20 mouse cellular contexts compared by ENCODE assay signal in the genomic region with DNA sequence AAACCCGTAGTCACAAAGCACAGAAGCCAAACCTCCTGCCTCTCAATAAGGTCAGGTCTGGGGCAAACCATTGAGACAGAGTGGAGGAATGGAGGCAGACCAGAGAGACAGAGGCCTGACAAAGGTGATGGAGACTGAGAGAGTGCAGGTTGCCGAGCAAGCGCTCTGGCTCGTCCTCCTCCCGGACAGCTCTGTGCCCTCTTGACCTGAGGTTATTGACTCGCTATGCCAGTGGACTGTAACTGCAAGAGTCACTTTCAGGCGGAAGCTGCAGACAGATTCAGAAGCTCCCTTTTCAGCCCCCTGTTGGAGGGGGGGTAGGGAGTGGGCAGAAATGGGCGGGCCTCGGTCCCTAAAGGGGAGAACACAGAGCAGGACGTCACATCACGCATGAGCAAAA. TPM values are rescaled to one million over a fixed set of nuclear protein-coding genes. Genes with fewer than 3 reads are reported as not detected.
A peak's percentile ranks its signal among the peaks of the same experiment; 100 is the strongest.
DNase-seq lines count a peak whose midpoint lies in the region; ATAC-seq and TF ChIP-seq lines count a peak whose summit lies in the region.
"Had no signal": no experiment of that assay in that cellular context is flagged by ENCODE, and none has a peak within 500 bp of the region (broad histone marks: within the 10 kb centered on the region; RNA-seq: fewer than 3 reads in every experiment).

No protein-coding gene starts in this region.

- H3K4me2 ChIP-seq in kidney, embryonic 14.5 days (replicated peaks; ENCODE audit: low read depth, low read length): no peak overlapping the region
- no peak overlapping the region for H3K4me2 ChIP-seq in kidney, embryonic 16.5 days (replicated peaks; ENCODE audit: low read depth, low read length)
- no peak overlapping the region for H3K4me2 ChIP-seq in liver, embryonic 13.5 days
- no peak overlapping the region for H3K4me2 ChIP-seq in liver, postnatal 0 days (ENCODE audit: low read depth, low read length)
- H3K4me2 ChIP-seq in forebrain, embryonic 11.5 days (ENCODE audit: low read depth, low read length, severe bottlenecking): no peak overlapping the region
- H3K4me2 ChIP-seq: heart, embryonic 13.5 days; hindbrain, embryonic 12.5 days had no signal

- peaks cover 15% of the 10 kb centered on the region for H3K79me2 ChIP-seq in liver, adult 2 months (ENCODE audit: control insufficient read depth, insufficient read depth, low read length)

- no peak for TF ChIP-seq CTCF in liver, adult 2 months (IDR thresholded peaks at IDR 0.05; ENCODE audit: low read depth, low read length)
- no peak for TF ChIP-seq CTCF in liver, postnatal 0 days (IDR thresholded peaks at IDR 0.05; ENCODE audit: low read depth)

- H3K9me3 ChIP-seq in kidney, embryonic 14.5 days (ENCODE audit: control insufficient read depth, low read length): no peaks in the 10 kb centered on the region
- no peaks in the 10 kb centered on the region for H3K9me3 ChIP-seq in kidney, embryonic 16.5 days (ENCODE audit: low read length)
- H3K9me3 ChIP-seq in liver, embryonic 13.5 days (replicated peaks): no peaks in the 10 kb centered on the region
- no peaks in the 10 kb centered on the region for H3K9me3 ChIP-seq in liver, postnatal 0 days (ENCODE audit: low read length)
- no peaks in the 10 kb centered on the region for H3K9me3 ChIP-seq in forebrain, embryonic 11.5 days (ENCODE audit: control insufficient read depth, low read length)
- no peaks in the 10 kb centered on the region for H3K9me3 ChIP-seq in midbrain, embryonic 10.5 days (replicated peaks)
- H3K9me3 ChIP-seq: embryonic facial prominence, embryonic 10.5 days; heart, embryonic 13.5 days; hindbrain, embryonic 12.5 days had no signal

- H3K27me3 ChIP-seq in kidney, embryonic 14.5 days (ENCODE audit: control insufficient read depth, insufficient read depth, low read length): no peaks in the 10 kb centered on the region
- H3K27me3 ChIP-seq in kidney, embryonic 16.5 days (ENCODE audit: insufficient read depth, low read length): no peaks in the 10 kb centered on the region
- H3K27me3 ChIP-seq in liver, adult 2 months (ENCODE audit: control insufficient read depth, insufficient read depth, low read length): no peaks in the 10 kb centered on the region
- H3K27me3 ChIP-seq in liver, embryonic 13.5 days: no peaks in the 10 kb centered on the region
- no peaks in the 10 kb centered on the region for H3K27me3 ChIP-seq in liver, postnatal 0 days (ENCODE audit: insufficient read depth, low read length)
- no peaks in the 10 kb centered on the region for H3K27me3 ChIP-seq in forebrain, embryonic 11.5 days (ENCODE audit: control insufficient read depth, insufficient read depth, low read length)
- no peaks in the 10 kb centered on the region for H3K27me3 ChIP-seq in midbrain, embryonic 10.5 days (ENCODE audit: low read depth, poor library complexity, severe bottlenecking)
- H3K27me3 ChIP-seq: CH12.LX; heart, embryonic 13.5 days; hindbrain, embryonic 12.5 days; Patski had no signal

- H3K9ac ChIP-seq in kidney, embryonic 14.5 days (ENCODE audit: low read depth, low read length): no peak overlapping the region
- H3K9ac ChIP-seq in kidney, embryonic 16.5 days (replicated peaks; ENCODE audit: low read length): no peak overlapping the region
- H3K9ac ChIP-seq in liver, adult 2 months (ENCODE audit: low read depth, low read length): no peak overlapping the region
- no peak overlapping the region for H3K9ac ChIP-seq in liver, embryonic 13.5 days
- no peak overlapping the region for H3K9ac ChIP-seq in liver, postnatal 0 days (replicated peaks)
- no peak overlapping the region for H3K9ac ChIP-seq in forebrain, embryonic 11.5 days (ENCODE audit: low read length)
- H3K9ac ChIP-seq: heart, embryonic 13.5 days; hindbrain, embryonic 12.5 days had no signal

- no peak overlapping the region for H3K4me3 ChIP-seq in kidney, embryonic 14.5 days (ENCODE audit: low read length)
- no peak overlapping the region for H3K4me3 ChIP-seq in kidney, embryonic 16.5 days (ENCODE audit: low read length)
- H3K4me3 ChIP-seq in liver, adult 2 months (ENCODE audit: insufficient read depth, low read depth, low read length): no peak overlapping the region
- H3K4me3 ChIP-seq in liver, embryonic 13.5 days (replicated peaks): no peak overlapping the region
- no peak overlapping the region for H3K4me3 ChIP-seq in liver, postnatal 0 days (ENCODE audit: low read depth, low read length)
- no peak overlapping the region for H3K4me3 ChIP-seq in forebrain, embryonic 11.5 days (ENCODE audit: low read depth, low read length)
- no peak overlapping the region for H3K4me3 ChIP-seq in midbrain, embryonic 10.5 days
- H3K4me3 ChIP-seq: embryonic facial prominence, embryonic 10.5 days; heart, embryonic 13.5 days; hindbrain, embryonic 12.5 days had no signal

- ATAC-seq in kidney, embryonic 14.5 days (ENCODE audit: low FRiP score, low TSS enrichment): 0 out of 2 replicates have a peak, but pooled peaks have one; percentile 15
- ATAC-seq in kidney, embryonic 16.5 days (ENCODE audit: low FRiP score, low TSS enrichment): no peak
- ATAC-seq in liver, embryonic 13.5 days (ENCODE audit: low read depth): peak; percentile 56
- peak; percentile 69 for ATAC-seq in liver, postnatal 0 days
- ATAC-seq in forebrain, embryonic 11.5 days (replicated peaks; ENCODE audit: low FRiP score): no peak
- ATAC-seq: activated CD4-positive, CD25-positive, alpha-beta regulatory T cell, adult 4 months; forebrain, embryonic 14.5 days; Patski had no signal

- peak; percentile 68 for DNase-seq in liver, adult 2 months (ENCODE audit: extremely low read depth, low read depth, low spot score)
- no peak for DNase-seq in liver, embryonic 13.5 days
- DNase-seq in liver, postnatal 0 days: peak; percentile 42
- DNase-seq in forebrain, embryonic 11.5 days (ENCODE audit: low spot score): no peak
- DNase-seq in midbrain, embryonic 10.5 days (ENCODE audit: low spot score): no peak
- DNase-seq: adrenal gland, postnatal 14 days; cerebellum, adult 18-20 months; cerebellum, postnatal 10 days; gastrocnemius, postnatal 36 days; heart, adult 11 months; heart, postnatal 4 days had no signal

- H3K4me1 ChIP-seq in kidney, embryonic 14.5 days (ENCODE audit: control insufficient read depth, insufficient read depth, low read length): peaks cover 10% of the 10 kb centered on the region; the same call in 1 of the 2 replicates
- H3K4me1 ChIP-seq in kidney, embryonic 16.5 days (ENCODE audit: insufficient read depth, low read length): peaks cover 15% of the 10 kb centered on the region
- peaks cover 9% of the 10 kb centered on the region; the same call in 1 of the 2 replicates for H3K4me1 ChIP-seq in liver, adult 2 months (ENCODE audit: control insufficient read depth, insufficient read depth, low read length)
- peaks cover 46% of the 10 kb centered on the region for H3K4me1 ChIP-seq in liver, embryonic 13.5 days (replicated peaks)
- peaks cover 14% of the 10 kb centered on the region for H3K4me1 ChIP-seq in liver, postnatal 0 days (ENCODE audit: insufficient read depth)
- H3K4me1 ChIP-seq in forebrain, embryonic 11.5 days (replicated peaks; ENCODE audit: control insufficient read depth, insufficient read depth, low read length): no peaks in the 10 kb centered on the region; the same call in 1 of the 2 replicates
- peaks cover 17% of the 10 kb centered on the region for H3K4me1 ChIP-seq in midbrain, embryonic 10.5 days

- no peak overlapping the region for H3K27ac ChIP-seq in kidney, embryonic 14.5 days (ENCODE audit: low read depth, low read length)
- no peak overlapping the region for H3K27ac ChIP-seq in kidney, embryonic 16.5 days (ENCODE audit: low read length)
- H3K27ac ChIP-seq in liver, adult 2 months (replicated peaks; ENCODE audit: insufficient read depth, low read depth, low read length): no peak overlapping the region
- no peak overlapping the region for H3K27ac ChIP-seq in liver, embryonic 13.5 days
- no peak overlapping the region for H3K27ac ChIP-seq in liver, postnatal 0 days (ENCODE audit: low read depth)
- H3K27ac ChIP-seq in forebrain, embryonic 11.5 days (ENCODE audit: low read depth, low read length): no peak overlapping the region
- H3K27ac ChIP-seq in midbrain, embryonic 10.5 days (replicated peaks): no peak overlapping the region
- H3K27ac ChIP-seq: embryonic facial prominence, embryonic 10.5 days; heart, embryonic 13.5 days; hindbrain, embryonic 12.5 days had no signal

- WGBS in kidney, embryonic 14.5 days: 61% methylated on average over 11 of the region's 11 CpGs
- 58% methylated on average over 11 of the region's 11 CpGs for WGBS in kidney, embryonic 16.5 days
- WGBS in liver, adult 2 months: 28% methylated on average over 11 of the region's 11 CpGs
- 77% methylated on average over 11 of the region's 11 CpGs for WGBS in liver, embryonic 13.5 days (ENCODE audit: insufficient replicate concordance)
- WGBS in liver, postnatal 0 days (ENCODE audit: insufficient replicate concordance): 57% methylated on average over 11 of the region's 11 CpGs
- WGBS in forebrain, embryonic 11.5 days: 86% methylated on average over 11 of the region's 11 CpGs
- WGBS in midbrain, embryonic 10.5 days: 76% methylated on average over 11 of the region's 11 CpGs

- H3K36me3 ChIP-seq in kidney, embryonic 14.5 days (ENCODE audit: control insufficient read depth, insufficient read depth, low read length): peaks cover 13% of the 10 kb centered on the region; the same call in 1 of the 2 replicates
- peaks cover 24% of the 10 kb centered on the region for H3K36me3 ChIP-seq in kidney, embryonic 16.5 days (ENCODE audit: insufficient read depth, low read length)
- H3K36me3 ChIP-seq in liver, adult 2 months (ENCODE audit: control insufficient read depth, insufficient read depth, low read length): peaks cover 13% of the 10 kb centered on the region
- H3K36me3 ChIP-seq in liver, embryonic 13.5 days: peaks cover 26% of the 10 kb centered on the region
- H3K36me3 ChIP-seq in liver, postnatal 0 days (replicated peaks; ENCODE audit: insufficient read depth, low read length): peaks cover 15% of the 10 kb centered on the region
- H3K36me3 ChIP-seq in forebrain, embryonic 11.5 days (ENCODE audit: control insufficient read depth, insufficient read depth, low read length): no peaks in the 10 kb centered on the region; the same call in 1 of the 2 replicates
- peaks cover 58% of the 10 kb centered on the region for H3K36me3 ChIP-seq in midbrain, embryonic 10.5 days

- no peak for TF ChIP-seq POLR2A in liver, adult 2 months (IDR thresholded peaks at IDR 0.05; ENCODE audit: extremely low read depth, insufficient read depth, low read length)

- no peak for TF ChIP-seq EP300 in liver, postnatal 0 days (IDR thresholded peaks at IDR 0.05; ENCODE audit: low read depth)

RNA-seq across cellular contexts. Expression of gene Itpkc, which starts 8.5 kb away (rescaled TPM):
- polyA plus RNA-seq in kidney, embryonic 14.5 days (2014; fragmentation: Nextera tagmentation; extraction: Ambion mirVana): 4.2 and 5.2 TPM in 2 replicates
- 5.5 and 6.4 TPM in 2 replicates for polyA plus RNA-seq in kidney, embryonic 16.5 days (2015; fragmentation: Nextera tagmentation; extraction: Ambion mirVana)
- total RNA-seq in liver, adult 2 months (2014; rRNA removed): 3.5 and 6.0 TPM in 2 replicates
- 4.0 and 5.8 TPM in 2 replicates for polyA plus RNA-seq in liver, adult 2 months (2012; rRNA removed)
- 1.4 and 1.9 TPM in 2 replicates for polyA plus RNA-seq in liver, embryonic 13.5 days (2015; fragmentation: Nextera tagmentation; extraction: Ambion mirVana)
- polyA plus RNA-seq in liver, postnatal 0 days (2015; fragmentation: Nextera tagmentation; extraction: Ambion mirVana): 1.2 and 1.5 TPM in 2 replicates
- 6.6 and 8.1 TPM in 2 replicates for polyA plus RNA-seq in forebrain, embryonic 11.5 days (2014; fragmentation: Nextera tagmentation; extraction: Ambion mirVana)
- polyA plus RNA-seq in midbrain, embryonic 10.5 days (2016; fragmentation: Nextera tagmentation; extraction: Ambion mirVana): 5.3 and 5.9 TPM in 2 replicates

RNA-seq across cellular contexts. Expression of gene Coq8b, which starts 12.9 kb away (rescaled TPM):
- polyA plus RNA-seq in kidney, embryonic 14.5 days (2014; fragmentation: Nextera tagmentation; extraction: Ambion mirVana): 15.9 and 17.1 TPM in 2 replicates
- polyA plus RNA-seq in kidney, embryonic 16.5 days (2015; fragmentation: Nextera tagmentation; extraction: Ambion mirVana): 26.4 and 28.6 TPM in 2 replicates
- total RNA-seq in liver, adult 2 months (2014; rRNA removed): 11.9 and 16.6 TPM in 2 replicates
- polyA plus RNA-seq in liver, adult 2 months (2012; rRNA removed): 35.2 and 36.2 TPM in 2 replicates
- polyA plus RNA-seq in liver, embryonic 13.5 days (2015; fragmentation: Nextera tagmentation; extraction: Ambion mirVana): 15.1 and 17.7 TPM in 2 replicates
- 20.1 and 23.5 TPM in 2 replicates for polyA plus RNA-seq in liver, postnatal 0 days (2015; fragmentation: Nextera tagmentation; extraction: Ambion mirVana)
- polyA plus RNA-seq in forebrain, embryonic 11.5 days (2014; fragmentation: Nextera tagmentation; extraction: Ambion mirVana): 15.1 and 18.1 TPM in 2 replicates
- polyA plus RNA-seq in midbrain, embryonic 10.5 days (2016; fragmentation: Nextera tagmentation; extraction: Ambion mirVana): 23.1 and 24.1 TPM in 2 replicates

RNA-seq across cellular contexts. Expression of gene Snrpa, which starts 23.9 kb away (rescaled TPM):
- 322 and 327 TPM in 2 replicates for polyA plus RNA-seq in kidney, embryonic 14.5 days (2014; fragmentation: Nextera tagmentation; extraction: Ambion mirVana)
- 305 and 323 TPM in 2 replicates for polyA plus RNA-seq in kidney, embryonic 16.5 days (2015; fragmentation: Nextera tagmentation; extraction: Ambion mirVana)
- total RNA-seq in liver, adult 2 months (2014; rRNA removed): 10.5 and 17.0 TPM in 2 replicates
- polyA plus RNA-seq in liver, adult 2 months (2012; rRNA removed): 76.8 and 79.1 TPM in 2 replicates
- polyA plus RNA-seq in liver, embryonic 13.5 days (2015; fragmentation: Nextera tagmentation; extraction: Ambion mirVana): 115 and 129 TPM in 2 replicates
- 39.3 and 44.9 TPM in 2 replicates for polyA plus RNA-seq in liver, postnatal 0 days (2015; fragmentation: Nextera tagmentation; extraction: Ambion mirVana)
- 369 and 390 TPM in 2 replicates for polyA plus RNA-seq in forebrain, embryonic 11.5 days (2014; fragmentation: Nextera tagmentation; extraction: Ambion mirVana)
- polyA plus RNA-seq in midbrain, embryonic 10.5 days (2016; fragmentation: Nextera tagmentation; extraction: Ambion mirVana): 399 and 409 TPM in 2 replicates

RNA-seq across cellular contexts. Expression of gene BC024978, which starts 24.4 kb away (rescaled TPM):
- polyA plus RNA-seq in kidney, embryonic 14.5 days (2014; fragmentation: Nextera tagmentation; extraction: Ambion mirVana): 2.9 and 4.5 TPM in 2 replicates
- polyA plus RNA-seq in kidney, embryonic 16.5 days (2015; fragmentation: Nextera tagmentation; extraction: Ambion mirVana): 4.1 TPM in 2 replicates
- total RNA-seq in liver, adult 2 months (2014; rRNA removed): 3.9 and 4.2 TPM in 2 replicates
- polyA plus RNA-seq in liver, adult 2 months (2012; rRNA removed): 10.2 and 13.8 TPM in 2 replicates
- polyA plus RNA-seq in liver, embryonic 13.5 days (2015; fragmentation: Nextera tagmentation; extraction: Ambion mirVana): 0.62 and 1.2 TPM in 2 replicates
- polyA plus RNA-seq in liver, postnatal 0 days (2015; fragmentation: Nextera tagmentation; extraction: Ambion mirVana): 1.00 and 1.1 TPM in 2 replicates
- 4.5 and 5.3 TPM in 2 replicates for polyA plus RNA-seq in forebrain, embryonic 11.5 days (2014; fragmentation: Nextera tagmentation; extraction: Ambion mirVana)
- polyA plus RNA-seq in midbrain, embryonic 10.5 days (2016; fragmentation: Nextera tagmentation; extraction: Ambion mirVana): 3.5 and 4.2 TPM in 2 replicates

RNA-seq across cellular contexts. Expression of gene Numbl, which starts 38.3 kb away (rescaled TPM):
- 9.1 and 10.8 TPM in 2 replicates for polyA plus RNA-seq in kidney, embryonic 14.5 days (2014; fragmentation: Nextera tagmentation; extraction: Ambion mirVana)
- 13.5 and 16.4 TPM in 2 replicates for polyA plus RNA-seq in kidney, embryonic 16.5 days (2015; fragmentation: Nextera tagmentation; extraction: Ambion mirVana)
- 0.46 and 0.74 TPM in 2 replicates for total RNA-seq in liver, adult 2 months (2014; rRNA removed)
- 0.62 and 1.5 TPM in 2 replicates for polyA plus RNA-seq in liver, adult 2 months (2012; rRNA removed)
- polyA plus RNA-seq in liver, embryonic 13.5 days (2015; fragmentation: Nextera tagmentation; extraction: Ambion mirVana): 1.7 TPM in 2 replicates
- 1.1 and 1.2 TPM in 2 replicates for polyA plus RNA-seq in liver, postnatal 0 days (2015; fragmentation: Nextera tagmentation; extraction: Ambion mirVana)
- 19.1 and 20.1 TPM in 2 replicates for polyA plus RNA-seq in forebrain, embryonic 11.5 days (2014; fragmentation: Nextera tagmentation; extraction: Ambion mirVana)
- 21.0 and 25.7 TPM in 2 replicates for polyA plus RNA-seq in midbrain, embryonic 10.5 days (2016; fragmentation: Nextera tagmentation; extraction: Ambion mirVana)
- polyA plus RNA-seq: activated CD4-positive, CD25-positive, alpha-beta regulatory T cell, adult 4 months had no signal

Comparison
In these comparisons a context has a peak if more than half of its experiments do, and no peak if none do; other contexts are left out.
1. ATAC-seq: peak in kidney, embryonic 14.5 days (single experiment), liver, embryonic 13.5 days (single experiment) and liver, postnatal 0 days (single experiment); none in kidney, embryonic 16.5 days (single experiment) and forebrain, embryonic 11.5 days (single experiment).
2. DNase-seq: peak in liver, adult 2 months (single experiment) and liver, postnatal 0 days (single experiment); none in liver, embryonic 13.5 days (single experiment), forebrain, embryonic 11.5 days (single experiment) and midbrain, embryonic 10.5 days (single experiment).